Comparison of ENCODE assay signal across 8 mouse cellular contexts in the genomic region with DNA sequence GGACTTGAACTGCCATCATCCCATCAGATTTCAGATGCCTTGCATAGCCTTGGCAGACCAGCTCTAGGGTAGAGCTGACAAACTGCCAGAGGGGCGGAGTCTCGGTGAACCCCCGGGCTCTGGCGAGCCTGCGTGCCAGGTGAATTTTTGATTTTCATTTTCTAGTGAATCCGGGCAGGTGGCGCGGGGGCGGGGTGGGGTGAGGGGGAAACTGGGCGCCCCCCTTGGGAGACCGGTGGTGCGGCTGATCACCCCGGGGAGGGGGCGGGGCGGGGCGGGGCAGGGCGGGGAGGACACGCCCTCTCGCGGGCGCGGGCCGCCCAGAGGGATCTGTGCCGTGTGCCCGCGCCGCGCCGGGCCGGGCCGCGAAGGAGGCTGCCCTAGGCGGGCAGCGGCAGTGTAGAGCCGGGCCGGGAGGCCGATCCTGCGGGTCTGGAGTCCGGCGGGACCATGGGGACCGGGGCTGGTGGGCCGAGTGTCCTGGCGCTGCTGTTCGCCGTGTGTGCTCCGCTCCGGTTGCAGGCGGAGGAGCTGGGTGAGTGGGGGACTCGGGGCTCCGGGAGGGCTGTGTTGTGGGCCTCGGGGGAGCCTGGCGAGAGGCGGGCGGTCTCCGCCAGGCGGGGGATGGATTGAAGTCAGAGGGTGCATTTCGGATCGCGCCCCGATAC. TPM values are rescaled to one million over a fixed set of nuclear protein-coding genes. Genes with fewer than 3 reads are reported as not detected.
A peak's percentile ranks its signal among the peaks of the same experiment; 100 is the strongest.
DNase-seq lines count a peak whose midpoint lies in the region; ATAC-seq lines count a peak whose summit lies in the region.

A gene (plus strand): TSS at position 319 of the 668 bp plus-strand sequence.

- peak; percentile 60 for ATAC-seq in activated CD4-positive, CD25-positive, alpha-beta regulatory T cell, adult 4 months
- ATAC-seq in megakaryocyte progenitor cell, adult 5-6 weeks (replicated peaks; ENCODE audit: poor library complexity): peak; percentile 73

- peak; percentile 24 to 62 for DNase-seq in cerebellum, postnatal 4 days (ENCODE audit: low spot score in 2 of 2)
- peak; percentile 53 for DNase-seq in gastrocnemius, postnatal 14 days
- peak; percentile 50 for DNase-seq in induced T-regulatory cell, adult 2 months (ENCODE audit: low read depth)
- DNase-seq in left cerebral cortex, postnatal 14 days (ENCODE audit: low spot score in 2 of 2): peak; percentile 28 to 40
- DNase-seq in right cerebral cortex, postnatal 14 days: peak; percentile 47
- peak; percentile 58 for DNase-seq in urinary bladder, postnatal 25 days (ENCODE audit: low spot score)

- intact Hi-C loops in gastrocnemius, postnatal 14 days (cut with DNase I; ENCODE audit: low total_unique reads): no loop called here
- intact Hi-C loops in left cerebral cortex, postnatal 14 days (cut with DNase I): loop anchor here (1.0 to 5.0 kb wide), 2 partner anchors 99 to 149 kb away; a partner anchor contains a TSS

RNA-seq across cellular contexts. Expression of the gene that starts here (rescaled TPM):
- under 1 TPM in 1 of 2 experiments, not detected in 1; 0.07 TPM for polyA plus RNA-seq in activated CD4-positive, CD25-positive, alpha-beta regulatory T cell, adult 4 months (2017; shearing (Covaris generic))
- 1 to 10 TPM; 2.5 to 3.2 TPM for total RNA-seq in gastrocnemius, postnatal 14 days (2021)
- 1 to 10 TPM; 5.3 to 6.9 TPM for total RNA-seq in left cerebral cortex, postnatal 14 days (2021)
- 0.07 and 0.30 TPM in 2 replicates for total RNA-seq in megakaryocyte progenitor cell, adult 5-6 weeks (2015)
- 0.08 and 0.41 TPM in 2 replicates for total RNA-seq in megakaryocyte progenitor cell, adult 5-6 weeks (2017)

Comparison
In these comparisons a context has a peak if more than half of its experiments do, and no peak if none do; other contexts are left out.
1. Peak in every context shown above with its lines: DNase-seq and ATAC-seq.
2. Peak in ATAC-seq in activated CD4-positive, CD25-positive, alpha-beta regulatory T cell, adult 4 months; RNA of the gene not detected or under 1 TPM.
3. Peak in ATAC-seq in megakaryocyte progenitor cell, adult 5-6 weeks; RNA of the gene not detected or under 1 TPM.